Comparison of ENCODE assay signal across 9 mouse cellular contexts in genomic region chr4:65125341-65126332, GRCm38 (mm10). TPM values are rescaled to one million over a fixed set of nuclear protein-coding genes. Genes with fewer than 3 reads are reported as not detected.
DNase-seq lines count a peak whose midpoint lies in the region; ATAC-seq lines count a peak whose summit lies in the region.
"Had no signal": no experiment of that assay in that cellular context is flagged by ENCODE, and none has a peak within 500 bp of the region (broad histone marks: within the 10 kb centered on the region; RNA-seq: fewer than 3 reads in every experiment).

No protein-coding gene starts in this region.

- H3K4me3 ChIP-seq in embryonic facial prominence, embryonic 12.5 days, result peak overlapping the region; percentile 54
- peak overlapping the region; percentile 84 for H3K4me3 ChIP-seq in heart, embryonic 12.5 days
- H3K4me3 ChIP-seq in liver, embryonic 13.5 days (replicated peaks), result peak overlapping the region; percentile 49
- H3K4me3 ChIP-seq in neural tube, embryonic 12.5 days, result peak overlapping the region; percentile 57

- peaks cover 23% of the 10 kb centered on the region; the same call in 1 of the 2 replicates for H3K27me3 ChIP-seq in embryonic facial prominence, embryonic 12.5 days
- H3K27me3 ChIP-seq in heart, embryonic 12.5 days (replicated peaks), result peaks cover 3% of the 10 kb centered on the region; the same call in 1 of the 2 replicates
- H3K27me3 ChIP-seq in liver, embryonic 13.5 days, result peaks cover 62% of the 10 kb centered on the region
- peaks cover 27% of the 10 kb centered on the region for H3K27me3 ChIP-seq in neural tube, embryonic 12.5 days (replicated peaks)

- peak overlapping the region; percentile 66 for H3K9ac ChIP-seq in embryonic facial prominence, embryonic 12.5 days
- peak overlapping the region; percentile 84 for H3K9ac ChIP-seq in heart, embryonic 12.5 days
- no peak overlapping the region for H3K9ac ChIP-seq in liver, embryonic 13.5 days
- H3K9ac ChIP-seq in neural tube, embryonic 12.5 days, result no peak overlapping the region

- peak overlapping the region; percentile 87 for H3K4me2 ChIP-seq in embryonic facial prominence, embryonic 12.5 days (replicated peaks)
- peak overlapping the region; percentile 100 for H3K4me2 ChIP-seq in heart, embryonic 12.5 days
- H3K4me2 ChIP-seq in liver, embryonic 13.5 days, result peak overlapping the region; percentile 60
- peak overlapping the region; percentile 91 for H3K4me2 ChIP-seq in neural tube, embryonic 12.5 days (replicated peaks)

- peak; percentile 9 to 38 for DNase-seq in right cerebral cortex, adult 2 months (ENCODE audit: low spot score in 2 of 2)
- no peak for DNase-seq in right cerebral cortex, postnatal 36 days (ENCODE audit: low spot score in 2 of 2)
- peak; percentile 51 for DNase-seq in kidney, adult 9 months
- no peak for DNase-seq in liver, embryonic 13.5 days
- DNase-seq in spleen, postnatal 36 days (ENCODE audit: low spot score in 2 of 2), result no peak

- H3K27ac ChIP-seq in embryonic facial prominence, embryonic 12.5 days, result peak overlapping the region; percentile 20; the same call in 1 of the 2 replicates
- peak overlapping the region; percentile 58 for H3K27ac ChIP-seq in heart, embryonic 12.5 days (ENCODE audit: poor library complexity, severe bottlenecking)
- no peak overlapping the region for H3K27ac ChIP-seq in liver, embryonic 13.5 days
- no peak overlapping the region for H3K27ac ChIP-seq in neural tube, embryonic 12.5 days

- peaks cover 13% of the 10 kb centered on the region for H3K4me1 ChIP-seq in embryonic facial prominence, embryonic 12.5 days
- H3K4me1 ChIP-seq in heart, embryonic 12.5 days (replicated peaks), result peaks cover 15% of the 10 kb centered on the region
- 0 out of 2 replicates have a peak, but pooled peaks cover 5% of the 10 kb centered on the region for H3K4me1 ChIP-seq in liver, embryonic 13.5 days (replicated peaks)
- peaks cover 21% of the 10 kb centered on the region; the same call in 1 of the 2 replicates for H3K4me1 ChIP-seq in neural tube, embryonic 12.5 days

- no peaks in the 10 kb centered on the region for H3K9me3 ChIP-seq in embryonic facial prominence, embryonic 12.5 days
- no peaks in the 10 kb centered on the region for H3K9me3 ChIP-seq in heart, embryonic 12.5 days (replicated peaks)
- no peaks in the 10 kb centered on the region for H3K9me3 ChIP-seq in liver, embryonic 13.5 days (replicated peaks)
- H3K9me3 ChIP-seq in neural tube, embryonic 12.5 days, result no peaks in the 10 kb centered on the region

- under 1% methylated on average over 29 of the region's 30 CpGs for whole genome bisulfite sequencing in embryonic facial prominence, embryonic 12.5 days
- WGBS in heart, embryonic 12.5 days, result under 1% methylated on average over 30 of the region's 30 CpGs
- 1% methylated on average over 30 of the region's 30 CpGs for WGBS in liver, embryonic 13.5 days (ENCODE audit: insufficient replicate concordance)
- WGBS in neural tube, embryonic 12.5 days, result under 1% methylated on average over 30 of the region's 30 CpGs

- no peaks in the 10 kb centered on the region for H3K36me3 ChIP-seq in embryonic facial prominence, embryonic 12.5 days
- no peaks in the 10 kb centered on the region for H3K36me3 ChIP-seq in heart, embryonic 12.5 days
- H3K36me3 ChIP-seq in liver, embryonic 13.5 days, result no peaks in the 10 kb centered on the region
- no peaks in the 10 kb centered on the region for H3K36me3 ChIP-seq in neural tube, embryonic 12.5 days
- H3K36me3 ChIP-seq: G1E had no signal

- ATAC-seq in embryonic facial prominence, embryonic 12.5 days (ENCODE audit: insufficient number of reproducible peaks, insufficient read depth, low FRiP score, low TSS enrichment), result peak; percentile 31; the same call in 1 of the 2 replicates
- peak; percentile 41 for ATAC-seq in heart, embryonic 12.5 days (ENCODE audit: insufficient number of reproducible peaks, low FRiP score)
- ATAC-seq in liver, embryonic 13.5 days (ENCODE audit: low read depth), result no peak
- peak; percentile 48 for ATAC-seq in neural tube, embryonic 12.5 days (ENCODE audit: low FRiP score, low read depth)

RNA-seq across cellular contexts. Expression of gene Pappa, which starts 1.7 kb away (rescaled TPM):
- polyA plus RNA-seq in embryonic facial prominence, embryonic 12.5 days (2016; fragmentation: Nextera tagmentation; extraction: Ambion mirVana), result 1.7 and 1.9 TPM in 2 replicates
- 1.1 TPM in 2 replicates for polyA plus RNA-seq in heart, embryonic 12.5 days (2016; fragmentation: Nextera tagmentation; extraction: Ambion mirVana)
- 0.02 and 0.03 TPM in 2 replicates for polyA plus RNA-seq in liver, embryonic 13.5 days (2015; fragmentation: Nextera tagmentation; extraction: Ambion mirVana)
- 0.80 and 0.82 TPM in 2 replicates for polyA plus RNA-seq in neural tube, embryonic 12.5 days (2016; fragmentation: Nextera tagmentation; extraction: Ambion mirVana)
- polyA plus RNA-seq: G1E had no signal

Comparison
In these comparisons a context has a peak if more than half of its experiments do, and no peak if none do; other contexts are left out.
1. DNase-seq: peak in right cerebral cortex, adult 2 months (2 of 2) and kidney, adult 9 months (single experiment); none in right cerebral cortex, postnatal 36 days (0 of 2), liver, embryonic 13.5 days (single experiment) and spleen, postnatal 36 days (0 of 2).
2. H3K27ac ChIP-seq: peak in embryonic facial prominence, embryonic 12.5 days (single experiment) and heart, embryonic 12.5 days (single experiment); none in liver, embryonic 13.5 days (single experiment) and neural tube, embryonic 12.5 days (single experiment).
3. H3K9ac ChIP-seq: peak in embryonic facial prominence, embryonic 12.5 days (single experiment) and heart, embryonic 12.5 days (single experiment); none in liver, embryonic 13.5 days (single experiment) and neural tube, embryonic 12.5 days (single experiment).
4. Peak in every context shown above with its lines, with median percentiles within 50 percentile points of each other: H3K4me2 ChIP-seq and H3K4me3 ChIP-seq.